Mouse (Mus musculus) megakaryocyte, embryonic 14.5 days (primary cell): ENCODE results near the gene Anxa2. TPM values are rescaled to one million over a fixed set of nuclear protein-coding genes. Genes with fewer than 3 reads are reported as not detected.
A peak's percentile ranks its signal among the peaks of the same experiment; 100 is the strongest.

Experiments used
- H3K27me3 ChIP-seq: replicated peaks from 2 replicates; pipeline ENCODE3; 2012; ENCODE audit warnings: inconsistent platforms
- H3K36me3 ChIP-seq: replicated peaks from 2 replicates; pipeline ENCODE3; 2012; ENCODE audit warnings: low read length, inconsistent platforms, mixed read lengths
- H3K4me1 ChIP-seq: 2 replicates; pipeline ENCODE4 v1.6.1; 2012; ENCODE audit warnings: inconsistent platforms
- H3K4me3 ChIP-seq: replicated peaks from 2 replicates; pipeline ENCODE3; 2012; ENCODE audit warnings: moderate library complexity, mild to moderate bottlenecking, inconsistent platforms
- H3K9me3 ChIP-seq: 2 replicates; pipeline ENCODE4 v1.6.1; 2012; ENCODE audit warnings: inconsistent platforms
- FLI1 ChIP-seq: IDR thresholded peaks from 2 replicates; pipeline ENCODE4 v1.6.1; 2012; ENCODE audit warnings: low read length, inconsistent platforms, mixed read lengths
- GATA1 ChIP-seq: IDR thresholded peaks from 3 replicates; pipeline ENCODE4 v1.6.1; 2012; ENCODE audit warnings: mixed read lengths, low read length, inconsistent platforms, borderline replicate concordance
- polyA plus RNA-seq: library from polyadenylated mRNA; stranded (reverse); fragments of >175 nt; gene quantifications from 2 replicates; pipeline ENCODE4 v1.2.3, GENCODE M21; 2012; ENCODE audit warnings: low replicate concordance; ENCODE audit not compliant: insufficient read depth

Anxa2 gene
- polyA plus RNA-seq, 1 experiment: 6.0 TPM

GRCm38 (mm10) chr9:69457747-69458625 is 4.6 kb downstream of the Anxa2 start:
- peaks cover 53% of the 10 kb centered on the region for H3K27me3 ChIP-seq
- TF ChIP-seq FLI1: no peak
- TF ChIP-seq GATA1: no peak
- peaks cover 4% of the 10 kb centered on the region; the same call in 1 of the 2 replicates for H3K9me3 ChIP-seq
- H3K4me3 ChIP-seq: no peak overlapping the region
- H3K36me3 ChIP-seq: no peaks in the 10 kb centered on the region
- H3K4me1 ChIP-seq: peaks cover 52% of the 10 kb centered on the region

DNA sequence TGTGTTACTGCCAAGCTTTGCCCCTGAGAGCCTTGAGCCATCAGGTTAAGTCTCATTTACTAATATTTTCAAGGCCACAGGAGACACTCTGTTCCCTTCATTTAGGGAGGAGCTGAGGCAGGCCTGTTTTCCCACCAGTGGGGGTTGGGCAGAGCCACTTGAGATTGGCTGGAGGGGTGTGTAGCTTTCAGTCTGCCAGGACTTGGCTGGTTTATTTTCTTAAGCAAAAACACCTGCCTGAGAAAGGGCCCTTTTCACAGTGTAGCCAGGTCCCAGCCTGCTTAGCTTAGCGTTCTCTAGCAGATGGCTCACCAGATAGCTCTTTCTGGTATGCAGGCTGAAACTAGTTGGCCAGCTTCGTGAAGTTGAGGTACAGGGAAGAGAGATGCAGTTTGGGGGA is 5.6 kb downstream of the Anxa2 start:
- Histone ChIP-seq H3K9me3 (peaks cover 4% of the 10 kb centered on the region; the same call in 1 of the 2 replicates), H3K27me3 (peaks cover 43% of the 10 kb centered on the region), H3K4me3 (no peak overlapping the region), H3K36me3 (no peaks in the 10 kb centered on the region), H3K4me1 (peaks cover 46% of the 10 kb centered on the region)
- TF ChIP-seq GATA1: no peak
- no peak for TF ChIP-seq FLI1

- no peaks in the 10 kb centered on the region for H3K36me3 ChIP-seq
- H3K27me3 ChIP-seq: peaks cover 38% of the 10 kb centered on the region
- peaks cover 4% of the 10 kb centered on the region; the same call in 1 of the 2 replicates for H3K9me3 ChIP-seq
- H3K4me3 ChIP-seq: no peak overlapping the region
- peaks cover 37% of the 10 kb centered on the region for H3K4me1 ChIP-seq
- TF ChIP-seq GATA1 (no peak), FLI1 (no peak)
Observed at GRCm38 (mm10) chr9:69459876-69460275, 6.5 kb downstream of the Anxa2 start.

GRCm38 (mm10) chr9:69463046-69463445 is 9.6 kb downstream of the Anxa2 start:
- peaks cover 27% of the 10 kb centered on the region for H3K4me1 ChIP-seq
- H3K4me3 ChIP-seq: no peak overlapping the region
- peaks cover 16% of the 10 kb centered on the region for H3K27me3 ChIP-seq
- H3K9me3 ChIP-seq: peaks cover 4% of the 10 kb centered on the region; the same call in 1 of the 2 replicates
- H3K36me3 ChIP-seq: no peaks in the 10 kb centered on the region
- TF ChIP-seq GATA1 (no peak), FLI1 (no peak)

DNA sequence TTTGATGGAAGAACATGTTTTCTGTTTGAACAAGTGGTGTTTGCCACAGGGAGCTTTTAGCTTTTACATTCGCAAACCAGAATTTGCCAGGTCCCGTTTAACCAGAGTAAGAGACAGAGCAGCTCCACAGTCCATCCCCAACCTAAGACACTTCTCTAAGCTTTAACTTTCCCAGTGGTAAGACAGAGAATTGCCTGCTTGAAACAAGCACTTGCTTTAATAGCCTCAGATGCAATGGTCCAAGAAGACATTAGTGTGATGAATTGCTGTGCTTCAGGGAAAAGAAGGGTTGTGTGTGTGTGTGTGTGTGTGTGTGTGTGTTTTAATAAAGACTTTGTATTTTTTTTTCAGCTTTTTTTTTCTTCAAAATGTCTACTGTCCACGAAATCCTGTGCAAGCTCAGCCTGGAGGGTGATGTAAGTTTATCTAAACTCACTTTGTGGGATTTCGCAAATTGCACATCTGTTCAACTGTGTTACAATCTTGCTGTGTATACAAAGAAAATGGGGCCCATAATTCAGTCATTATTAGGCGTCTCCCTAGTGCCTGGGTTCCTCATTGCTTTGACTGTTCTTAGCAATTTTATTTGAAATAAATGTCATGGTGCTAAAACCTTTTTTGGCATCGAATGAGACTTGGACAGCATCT is 10.8 kb downstream of the Anxa2 start:
- Histone ChIP-seq H3K36me3 (no peaks in the 10 kb centered on the region), H3K4me1 (peaks cover 28% of the 10 kb centered on the region), H3K9me3 (0 out of 2 replicates have a peak, but pooled peaks cover 4% of the 10 kb centered on the region), H3K27me3 (peaks cover 14% of the 10 kb centered on the region), H3K4me3 (no peak overlapping the region)
- TF ChIP-seq GATA1 (no peak), FLI1 (no peak)

- H3K9me3 ChIP-seq: 0 out of 2 replicates have a peak, but pooled peaks cover 4% of the 10 kb centered on the region
- peaks cover 24% of the 10 kb centered on the region for H3K4me1 ChIP-seq
- no peaks in the 10 kb centered on the region for H3K36me3 ChIP-seq
Observed at GRCm38 (mm10) chr9:69466098-69466497, 12.7 kb downstream of the Anxa2 start.

DNA sequence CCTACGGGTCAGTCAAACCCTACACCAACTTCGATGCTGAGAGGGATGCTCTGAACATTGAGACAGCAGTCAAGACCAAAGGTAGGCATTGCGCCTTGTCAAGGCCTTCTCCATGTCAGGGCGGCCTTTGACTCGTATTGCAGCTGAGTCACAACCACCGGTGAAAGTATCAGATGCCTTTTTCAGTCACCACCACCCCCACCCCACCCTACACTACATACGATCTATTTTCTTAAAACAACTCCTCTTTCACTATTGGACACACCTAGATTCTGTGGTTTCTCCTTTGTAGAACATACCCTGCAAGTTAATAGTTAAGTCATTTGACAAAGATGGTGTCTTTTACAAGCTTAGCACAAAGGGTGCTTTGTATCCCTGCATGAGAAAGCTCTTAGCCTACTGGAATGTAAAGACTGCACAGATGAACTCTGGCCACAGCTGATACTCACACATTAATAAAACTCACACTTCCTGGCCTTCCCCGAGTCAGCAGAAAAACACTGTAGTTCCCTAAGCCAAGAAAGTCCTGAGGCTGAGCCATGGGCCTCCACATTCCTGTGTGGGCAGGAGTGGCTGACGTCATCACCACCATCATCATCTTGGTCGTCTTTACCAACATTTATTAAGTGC is 14.0 kb downstream of the Anxa2 start:
- H3K4me1 ChIP-seq: peaks cover 24% of the 10 kb centered on the region
- no peaks in the 10 kb centered on the region for H3K36me3 ChIP-seq
- TF ChIP-seq GATA1: no peak
- TF ChIP-seq FLI1: no peak
- H3K4me3 ChIP-seq: peak overlapping the region; percentile 54
- H3K27me3 ChIP-seq: peaks cover 17% of the 10 kb centered on the region
- no peaks in the 10 kb centered on the region for H3K9me3 ChIP-seq

More at GRCm38 (mm10) chr9:69466098-69466497, 12.7 kb downstream of the Anxa2 start:
- TF ChIP-seq GATA1: no peak
- Histone ChIP-seq H3K27me3 (peaks cover 17% of the 10 kb centered on the region), H3K4me3 (peak overlapping the region; percentile 16)

DNA sequence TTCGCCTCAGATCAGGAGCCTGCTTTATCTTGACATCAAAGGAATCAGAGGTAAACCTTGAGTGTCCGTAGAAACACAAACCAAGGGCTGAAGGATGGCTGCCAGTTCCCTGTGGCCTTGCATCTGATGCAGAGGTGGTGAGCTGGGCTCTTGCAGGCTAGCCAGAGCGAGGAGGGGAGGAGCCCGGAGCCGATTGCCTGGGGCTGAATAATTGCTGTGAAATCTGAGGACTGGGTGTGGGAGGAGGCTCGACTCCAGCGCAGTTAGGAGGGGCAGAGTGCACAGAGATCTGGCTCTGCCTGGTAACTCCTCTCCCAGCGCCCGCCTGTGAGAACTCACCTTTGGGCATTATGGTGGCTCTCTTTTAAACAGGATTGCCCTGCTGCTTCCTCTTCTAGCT is 15.6 kb downstream of the Anxa2 start:
- H3K36me3 ChIP-seq: no peaks in the 10 kb centered on the region
- H3K4me3 ChIP-seq: no peak overlapping the region
- peaks cover 16% of the 10 kb centered on the region for H3K4me1 ChIP-seq
- no peaks in the 10 kb centered on the region for H3K9me3 ChIP-seq
- TF ChIP-seq GATA1 (no peak), FLI1 (no peak)
- peaks cover 17% of the 10 kb centered on the region for H3K27me3 ChIP-seq

DNA sequence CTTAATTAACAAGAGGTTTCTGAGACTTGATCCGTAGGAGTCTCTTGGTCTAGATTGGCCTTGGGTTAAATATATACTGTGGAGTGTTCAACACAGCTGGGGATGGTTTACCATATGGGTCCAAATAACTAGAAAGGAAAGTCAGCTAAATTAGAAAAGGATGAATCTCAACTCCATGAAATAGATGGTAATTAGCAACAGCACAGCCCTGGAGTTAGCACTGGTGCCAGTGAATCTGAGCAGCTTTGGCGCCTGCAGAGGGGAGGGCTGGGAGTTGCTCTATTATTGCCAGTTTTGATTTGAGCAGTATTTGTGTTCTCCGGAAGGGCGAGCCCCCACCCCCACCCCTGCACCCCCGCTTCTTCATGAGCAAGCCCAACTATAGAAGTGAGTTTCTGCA is 16.9 kb downstream of the Anxa2 start:
- Histone ChIP-seq H3K9me3 (no peaks in the 10 kb centered on the region), H3K4me1 (peaks cover 16% of the 10 kb centered on the region), H3K27me3 (peaks cover 16% of the 10 kb centered on the region), H3K36me3 (no peaks in the 10 kb centered on the region), H3K4me3 (no peak overlapping the region)
- TF ChIP-seq GATA1 (no peak), FLI1 (no peak)

- peaks cover 15% of the 10 kb centered on the region for H3K4me1 ChIP-seq
- no peaks in the 10 kb centered on the region for H3K9me3 ChIP-seq
- TF ChIP-seq GATA1 (no peak), FLI1 (no peak)
- peaks cover 15% of the 10 kb centered on the region for H3K27me3 ChIP-seq
- no peaks in the 10 kb centered on the region for H3K36me3 ChIP-seq
- no peak overlapping the region for H3K4me3 ChIP-seq
Observed at GRCm38 (mm10) chr9:69470921-69471320, 17.5 kb downstream of the Anxa2 start.
